Mouse (Mus musculus) thymus, adult 2 months (tissue): ENCODE results near the gene Wnk2.

ENCODE experiments used
- CTCF ChIP-seq: fragments of 200-500 bp; IDR thresholded peaks from 2 replicates; pipeline ENCODE4 v1.5.1; 2012; ENCODE audit warnings: mild to moderate bottlenecking, control low read depth, low read length, moderate library complexity, borderline replicate concordance; ENCODE audit not compliant: control insufficient read depth, poor library complexity, insufficient read depth; ENCODE audit errors: extremely low read depth
- POLR2A ChIP-seq: fragments of 200-500 bp; IDR thresholded peaks from 2 replicates; pipeline ENCODE4 v1.6.1; 2012; ENCODE audit warnings: mild to moderate bottlenecking, low read length, control low read depth, moderate library complexity; ENCODE audit not compliant: control insufficient read depth, poor library complexity, insufficient read depth; ENCODE audit errors: extremely low read depth

DNA sequence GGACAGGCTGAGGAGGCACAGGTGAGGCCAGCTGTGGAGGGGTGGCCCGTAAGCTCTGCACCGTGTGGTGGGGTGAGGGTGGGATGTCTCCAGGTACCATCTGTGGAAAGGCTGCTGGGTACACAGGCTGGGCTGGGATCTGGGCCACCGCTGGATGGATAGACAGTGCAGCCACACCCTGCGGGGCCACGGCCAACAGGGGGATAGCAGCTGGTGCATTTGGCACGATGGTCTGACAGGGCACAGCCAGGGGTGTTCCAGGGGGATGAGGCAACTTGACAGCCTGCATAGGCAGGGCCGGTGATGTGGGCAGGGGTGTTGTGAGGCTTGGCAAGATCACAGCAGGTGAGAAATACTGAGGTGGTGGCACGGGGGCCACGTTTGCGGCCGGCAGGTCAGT, 71.6 kb downstream of the Wnk2 start:
- TF ChIP-seq POLR2A (no peak), CTCF (no peak)
